Mouse (Mus musculus): ENCODE measurements around the gene Mtus2.

DNA sequence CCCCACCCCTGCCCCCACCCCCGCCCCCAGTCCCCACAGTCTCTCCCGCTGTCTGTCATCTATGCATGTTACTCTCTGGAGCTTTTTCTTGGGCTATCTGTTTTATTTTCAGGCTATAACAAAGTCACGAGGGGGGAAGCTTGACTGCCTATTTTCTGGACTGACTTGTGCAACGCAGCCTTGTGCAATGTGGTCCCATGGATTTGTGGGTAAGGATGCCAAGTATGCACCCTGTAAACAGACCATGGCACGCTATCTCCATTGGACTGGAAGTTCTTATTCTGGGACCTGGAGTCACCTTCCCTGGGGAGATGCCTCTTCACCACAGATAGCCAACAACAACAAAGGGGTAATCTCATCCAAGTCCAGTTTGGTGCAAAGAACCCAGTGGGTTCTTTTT, 45.4 kb upstream of the Mtus2 start:
- no peak for TF ChIP-seq CTCF (IDR thresholded peaks at IDR 0.05; ENCODE audit: low read depth)
- TF ChIP-seq EP300 (IDR thresholded peaks at IDR 0.05; ENCODE audit: low read depth) = peak; percentile 47; the same call in 1 of the 2 replicates

All from liver, postnatal 0 days (tissue).